Mouse (Mus musculus) erythroblast, embryonic 14.5 days (primary cell): ENCODE results near the gene Sec63.

ENCODE experiments used
- GATA1 ChIP-seq: IDR thresholded peaks from 2 replicates; pipeline ENCODE4 v1.6.1; 2012; ENCODE audit warnings: low read length, inconsistent platforms, mixed read lengths
- TAL1 ChIP-seq: IDR thresholded peaks from 3 replicates; pipeline ENCODE4 v1.6.1; 2012; ENCODE audit warnings: low read length, inconsistent platforms, mixed read lengths

GRCm38 (mm10) chr10:42861446-42861845 is 100.2 kb downstream of the Sec63 start:
- TF ChIP-seq TAL1 (no peak), GATA1 (no peak)
